Mouse (Mus musculus) R1 (cell line): ENCODE measurements around the gene Gm20696.

Experiments used
- DNase-seq: peaks from one replicate; pipeline ENCODE4 v3.0.0-alpha.2; 2018; ENCODE audit warnings: low read depth, low spot score

Gene Gm20696

GRCm38 (mm10) chr6:99441100-99441499 is 225.5 kb downstream of the Gm20696 start:
- DNase-seq = no peak

DNA sequence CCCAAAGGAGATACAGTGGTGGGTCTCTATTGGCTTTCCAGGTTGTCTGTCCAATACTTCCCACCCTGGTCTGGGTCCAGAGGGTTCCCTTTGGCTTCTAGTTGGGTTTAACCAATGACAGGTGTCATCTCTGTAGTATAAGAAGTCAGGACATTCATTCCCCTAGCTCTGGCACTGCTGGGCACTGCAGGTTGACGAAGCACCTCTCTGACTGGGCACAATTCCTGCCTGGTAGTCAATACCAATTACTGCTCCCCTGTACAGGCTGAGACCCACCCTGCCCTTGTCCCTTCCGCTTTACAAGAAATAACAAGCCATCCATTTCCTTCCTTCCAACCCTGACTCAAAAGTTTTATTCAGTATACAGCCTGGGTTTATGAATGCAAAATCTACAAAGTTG is 226.0 kb downstream of the Gm20696 start:
- no peak for DNase-seq

DNA sequence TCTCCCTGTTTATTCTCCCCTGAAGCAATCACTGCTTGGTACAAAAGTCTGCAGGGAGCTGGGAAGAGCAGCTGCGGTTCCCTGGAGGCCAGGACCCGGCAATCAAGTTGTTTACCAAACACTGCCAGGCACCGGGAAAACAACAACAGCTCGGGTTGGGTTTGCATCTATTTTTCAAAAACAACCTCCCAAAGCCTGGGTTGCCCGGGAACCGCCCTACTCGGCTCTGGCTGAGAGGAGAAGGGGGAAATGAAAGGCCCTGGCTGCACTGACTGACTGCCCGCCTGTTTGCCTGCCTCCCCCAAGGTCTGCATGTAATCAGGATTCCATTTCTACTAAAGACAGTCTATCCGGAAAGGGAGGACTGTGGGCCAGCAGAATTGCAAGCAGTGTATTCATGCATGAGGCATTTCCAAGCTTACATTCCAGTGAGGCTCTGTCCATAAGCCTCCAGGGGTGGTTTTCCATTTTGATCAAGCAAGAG is 226.7 kb downstream of the Gm20696 start:
- DNase-seq = peak; percentile 21

- no peak for DNase-seq
Measured at GRCm38 (mm10) chr6:99439214-99439877, 227.3 kb downstream of the Gm20696 start.

DNA sequence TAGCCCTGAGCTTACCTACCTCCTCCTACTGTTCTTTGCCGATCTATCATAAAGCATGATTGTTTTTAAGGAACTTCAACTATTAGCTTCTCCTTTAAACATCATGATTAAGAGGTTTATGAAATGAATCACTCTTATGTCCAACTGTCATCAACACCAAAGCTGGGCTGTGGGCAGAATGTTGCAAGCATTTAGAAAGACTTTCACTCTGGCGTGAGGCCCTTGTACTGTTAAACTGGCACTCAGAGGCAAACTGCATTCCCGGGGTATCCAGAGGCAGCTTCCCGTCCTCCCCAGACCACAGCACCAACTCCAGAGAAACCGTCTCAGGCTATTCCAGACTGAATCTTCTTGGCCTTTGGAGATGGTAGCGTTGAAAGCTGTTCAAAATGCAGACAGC is 230.2 kb downstream of the Gm20696 start:
- DNase-seq = no peak

DNA sequence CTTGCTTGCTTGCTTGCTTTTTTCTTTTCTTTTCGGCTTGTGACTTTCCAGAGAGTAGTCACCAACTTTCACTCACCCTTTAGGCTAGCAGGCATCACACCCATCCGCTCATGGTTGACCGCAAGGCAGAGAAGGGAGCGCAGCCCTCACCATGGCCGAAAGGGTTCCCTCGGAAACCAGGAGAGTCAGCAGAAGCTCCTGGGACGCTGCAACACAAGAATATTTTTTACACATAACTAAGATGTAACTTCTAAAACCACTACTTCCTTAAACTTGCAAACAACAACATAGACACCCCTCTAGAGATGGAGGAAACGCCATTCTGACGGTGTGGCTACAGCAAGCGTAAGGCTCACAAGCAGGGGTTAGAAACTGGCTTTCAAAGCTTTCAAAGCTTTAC is 231.5 kb downstream of the Gm20696 start:
- no peak for DNase-seq

DNA sequence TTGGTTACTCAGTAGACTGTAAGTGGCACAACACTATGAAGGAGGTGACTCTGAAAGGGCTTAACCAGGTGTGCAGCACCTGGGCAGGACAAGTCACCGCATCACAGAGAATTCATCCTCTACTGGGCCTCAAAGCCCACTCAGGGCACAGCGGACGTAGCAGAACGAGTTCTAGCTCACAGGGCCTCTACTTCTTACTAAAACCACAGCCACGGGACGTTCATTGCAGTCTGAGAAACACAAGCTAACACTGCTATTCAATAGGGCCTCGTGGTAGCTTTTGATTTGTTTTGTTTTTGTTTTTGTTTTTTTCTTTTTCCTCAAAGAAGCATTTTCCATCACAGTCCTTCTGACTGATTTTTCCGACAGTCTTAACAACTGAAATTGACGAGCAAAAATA is 233.6 kb downstream of the Gm20696 start:
- no peak for DNase-seq

DNA sequence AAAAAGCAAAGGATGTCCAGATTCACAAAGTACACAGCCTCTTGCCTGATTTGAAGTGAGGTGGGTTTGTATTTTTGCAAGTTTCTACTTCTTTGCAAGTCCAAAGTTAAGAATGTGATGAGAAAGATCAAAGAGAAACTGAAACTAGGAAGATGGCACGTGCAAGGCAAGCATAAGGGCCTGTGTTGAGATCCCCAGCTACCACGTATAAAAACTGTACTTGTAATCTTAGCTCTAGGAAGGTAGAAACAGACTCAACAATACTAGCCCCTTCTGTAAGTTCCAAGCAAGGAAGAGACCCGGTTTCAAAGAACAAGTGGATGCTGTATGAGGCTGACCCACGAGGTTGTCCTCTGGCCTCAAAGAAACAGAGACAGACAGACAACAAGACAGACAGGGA is 234.7 kb downstream of the Gm20696 start:
- DNase-seq = no peak

- no peak for DNase-seq
Measured at GRCm38 (mm10) chr6:99430560-99430959, 236.0 kb downstream of the Gm20696 start.

GRCm38 (mm10) chr6:99429378-99430131 is 237.0 kb downstream of the Gm20696 start:
- no peak for DNase-seq

DNA sequence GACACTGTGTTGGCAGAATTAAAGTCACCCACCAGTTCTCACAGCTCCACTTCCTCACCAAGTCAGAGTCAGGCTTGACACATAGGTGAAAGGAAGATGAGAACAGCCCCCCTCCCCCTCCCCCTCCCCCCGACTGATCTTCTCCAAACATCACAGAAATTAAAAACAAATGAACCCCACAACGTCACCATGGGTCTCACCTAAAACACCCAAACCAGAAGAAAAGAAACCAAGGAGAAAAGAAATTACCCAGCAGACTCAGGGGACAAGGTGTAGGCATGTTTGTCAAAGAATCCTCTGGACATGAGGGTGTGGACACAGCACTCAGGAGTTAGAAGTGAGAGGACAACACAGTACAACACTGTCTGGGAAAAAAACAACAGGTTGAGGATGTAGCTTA is 237.6 kb downstream of the Gm20696 start:
- DNase-seq = no peak

DNA sequence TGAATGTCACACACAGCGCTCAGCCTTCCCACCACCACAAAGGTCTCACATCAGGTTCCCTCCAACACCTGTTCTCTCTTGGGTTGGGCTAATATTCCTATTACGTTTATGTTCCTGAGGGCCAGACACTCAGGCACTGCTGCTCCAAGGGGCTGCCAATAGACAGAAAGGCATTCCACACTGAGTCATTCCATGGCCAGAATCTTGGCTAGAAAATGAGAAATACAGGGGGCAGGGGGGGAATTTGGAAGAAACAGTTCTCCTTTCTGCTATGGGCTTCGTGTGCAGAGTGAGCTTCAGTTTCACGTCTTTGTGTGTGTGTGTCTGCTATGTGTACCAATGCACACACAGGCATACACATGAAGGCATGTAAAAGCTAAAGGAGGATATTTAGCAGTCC is 239.3 kb downstream of the Gm20696 start:
- no peak for DNase-seq

- DNase-seq = no peak
Measured at GRCm38 (mm10) chr6:99425044-99425443, 241.6 kb downstream of the Gm20696 start.

- DNase-seq = peak; percentile 9
Measured at GRCm38 (mm10) chr6:99420666-99421065, 245.9 kb downstream of the Gm20696 start.

- no peak for DNase-seq
Measured at GRCm38 (mm10) chr6:99412598-99412997, 254.0 kb downstream of the Gm20696 start.

DNA sequence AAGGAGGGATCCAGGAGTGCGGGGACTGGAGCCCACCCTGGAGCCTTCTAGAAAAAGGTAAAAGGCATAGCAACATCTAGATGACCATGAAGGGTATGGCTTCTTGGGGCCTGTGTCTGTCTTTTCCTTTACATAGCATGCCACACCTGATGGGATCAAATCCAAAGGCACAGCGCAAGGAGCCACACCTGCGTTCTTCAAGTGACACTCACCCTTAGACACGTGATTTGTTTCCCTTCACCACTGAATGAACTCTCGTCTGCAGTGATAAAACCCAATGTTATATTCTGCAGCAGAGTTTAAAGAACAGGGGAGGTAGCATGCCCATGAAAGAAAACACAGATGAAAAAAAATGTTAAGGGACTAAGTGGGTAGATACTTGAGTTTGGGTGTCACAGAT is 257.0 kb downstream of the Gm20696 start:
- DNase-seq = no peak

GRCm38 (mm10) chr6:99408880-99409279 is 257.7 kb downstream of the Gm20696 start:
- DNase-seq = no peak

DNA sequence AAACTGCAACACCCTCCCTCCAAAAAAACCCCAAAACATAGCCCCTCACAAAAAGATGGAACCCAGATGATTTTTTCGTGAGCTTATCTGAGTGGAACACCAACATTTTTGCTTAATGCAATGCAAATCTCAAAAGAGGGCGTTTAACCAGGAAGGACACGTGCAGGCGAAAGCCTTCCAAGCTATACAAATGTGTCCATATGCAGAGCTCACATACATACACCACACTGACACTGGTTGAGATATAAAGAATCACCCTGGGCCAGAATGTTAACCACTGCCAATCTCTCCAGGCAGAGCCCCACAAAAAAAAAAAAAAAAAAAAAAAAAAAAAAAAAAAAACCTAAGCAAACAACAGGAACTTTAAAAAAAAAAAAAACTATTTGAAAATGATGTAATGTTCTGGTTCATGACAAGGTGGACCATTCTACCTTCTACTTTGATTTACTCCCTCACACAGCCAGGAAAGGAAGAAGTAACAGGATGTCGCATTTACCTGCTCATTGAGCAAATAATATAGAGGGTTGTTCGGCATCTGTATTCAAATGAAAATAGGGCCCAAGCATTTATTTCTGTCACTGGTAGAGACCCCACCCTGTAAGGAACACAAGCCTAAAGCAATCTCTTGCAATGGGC is 262.7 kb downstream of the Gm20696 start:
- no peak for DNase-seq

DNA sequence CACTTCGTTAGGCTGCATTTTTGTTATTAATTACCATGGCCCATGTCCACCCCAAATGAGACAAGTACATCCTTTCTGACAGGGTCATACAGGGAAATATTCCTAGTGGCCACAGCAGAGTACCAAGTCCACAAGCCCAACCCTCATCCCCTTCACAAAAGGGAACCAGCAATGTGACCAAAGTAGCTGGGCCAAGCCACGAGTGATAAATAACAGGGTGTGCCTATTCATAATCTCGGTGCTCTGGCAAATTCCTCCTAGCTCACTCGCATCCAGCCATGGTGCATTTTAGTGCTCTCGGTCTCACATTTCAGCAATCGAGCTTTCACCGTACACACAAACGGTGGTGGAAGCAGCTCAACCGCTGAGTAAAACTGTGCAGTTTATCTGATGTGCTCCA is 263.7 kb downstream of the Gm20696 start:
- DNase-seq = no peak

GRCm38 (mm10) chr6:99402370-99402769 is 264.2 kb downstream of the Gm20696 start:
- DNase-seq = no peak

- no peak for DNase-seq
Measured at GRCm38 (mm10) chr6:99401801-99402200, 264.8 kb downstream of the Gm20696 start.

- no peak for DNase-seq
Measured at GRCm38 (mm10) chr6:99401211-99401610, 265.4 kb downstream of the Gm20696 start.

DNA sequence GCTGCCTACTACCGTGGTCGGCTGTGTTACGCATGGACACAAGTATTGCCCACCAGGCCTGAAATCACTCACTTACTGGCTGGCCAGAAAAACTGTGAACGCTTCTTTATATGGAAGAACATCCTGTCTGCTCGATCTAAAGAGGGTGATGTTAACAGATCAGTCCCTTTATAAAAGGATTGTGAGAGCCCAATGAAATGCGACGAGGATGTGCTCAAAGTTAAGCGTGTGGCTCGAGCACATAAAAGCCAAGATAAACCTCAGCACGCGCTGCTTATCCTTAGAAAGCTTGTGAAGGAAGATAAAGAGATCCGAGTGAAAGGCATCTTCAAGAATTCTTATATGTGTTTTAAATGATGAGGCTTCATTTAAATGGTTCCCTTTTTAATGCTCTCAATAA is 270.9 kb downstream of the Gm20696 start:
- DNase-seq = no peak
